12 mouse cellular contexts compared by ENCODE assay signal in the genomic region with DNA sequence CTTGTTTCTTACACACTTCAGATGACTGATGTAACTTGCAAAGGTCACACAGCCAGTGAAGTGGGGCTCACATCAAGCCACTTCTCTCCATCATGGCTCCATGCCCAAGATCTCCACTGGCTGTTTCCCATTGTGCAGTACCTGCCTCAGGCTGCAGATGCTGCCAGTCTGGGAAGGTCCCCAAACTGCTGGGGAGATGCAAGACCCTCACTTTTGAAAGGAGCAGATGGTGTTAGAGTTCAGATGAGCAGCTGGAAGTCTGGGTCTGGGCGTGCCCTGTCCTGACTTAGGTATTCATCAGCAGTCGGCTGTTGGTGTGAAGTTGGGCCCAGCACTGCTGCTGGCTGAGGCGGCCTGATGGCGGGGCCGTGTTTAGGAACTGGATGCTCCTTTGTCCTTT.
DNase-seq lines count a peak whose midpoint lies in the region; ATAC-seq and TF ChIP-seq lines count a peak whose summit lies in the region.
"Had no signal": no experiment of that assay in that cellular context is flagged by ENCODE, and none has a peak within 500 bp of the region (broad histone marks: within the 10 kb centered on the region; RNA-seq: fewer than 3 reads in every experiment).

No protein-coding gene starts in this region.

- no peaks in the 10 kb centered on the region for H3K27me3 ChIP-seq in heart, adult 2 months (ENCODE audit: control insufficient read depth, insufficient read depth, low read length)
- H3K27me3 ChIP-seq in forebrain, embryonic 14.5 days (replicated peaks; ENCODE audit: control insufficient read depth, insufficient read depth, low read length), result no peaks in the 10 kb centered on the region
- no peaks in the 10 kb centered on the region for H3K27me3 ChIP-seq in limb, embryonic 10.5 days (ENCODE audit: low read depth, poor library complexity, severe bottlenecking)
- H3K27me3 ChIP-seq in intestine, postnatal 0 days (replicated peaks; ENCODE audit: control insufficient read depth, insufficient read depth, low read length), result no peaks in the 10 kb centered on the region

- peaks cover 8% of the 10 kb centered on the region for H3K79me2 ChIP-seq in heart, adult 2 months (replicated peaks; ENCODE audit: control insufficient read depth, insufficient read depth, low read length)

- H3K9ac ChIP-seq in heart, adult 2 months (ENCODE audit: low read depth, low read length), result no peak overlapping the region
- peak overlapping the region; percentile 18; the same call in 1 of the 2 replicates for H3K9ac ChIP-seq in forebrain, embryonic 14.5 days (ENCODE audit: low read length)
- no peak overlapping the region for H3K9ac ChIP-seq in intestine, postnatal 0 days (ENCODE audit: low read depth, low read length)
- H3K9ac ChIP-seq: liver, embryonic 14.5 days had no signal

- no peak for TF ChIP-seq CTCF in heart, adult 2 months (IDR thresholded peaks at IDR 0.05)
- TF ChIP-seq CTCF in brain, embryonic 14.5 days (IDR thresholded peaks at IDR 0.05; ENCODE audit: borderline replicate concordance, extremely low read depth, insufficient read depth, insufficient read length), result 0 out of 2 replicates have a peak, but pooled peaks have one; percentile 9
- no peak for TF ChIP-seq CTCF in intestine, postnatal 0 days (IDR thresholded peaks at IDR 0.05; ENCODE audit: low read depth)

- intact Hi-C loops in heart, adult 2 months (cut with DNase I), result loop anchor here (5.0 kb wide), 1 partner anchor 40 kb away; no protein-coding TSS in a partner anchor

- H3K4me1 ChIP-seq in heart, adult 2 months (ENCODE audit: control insufficient read depth, insufficient read depth, low read length), result peaks cover 25% of the 10 kb centered on the region
- H3K4me1 ChIP-seq in forebrain, embryonic 14.5 days (ENCODE audit: control insufficient read depth, insufficient read depth, low read length), result peaks cover 52% of the 10 kb centered on the region
- H3K4me1 ChIP-seq in limb, embryonic 10.5 days, result peaks cover 26% of the 10 kb centered on the region
- H3K4me1 ChIP-seq in intestine, postnatal 0 days (replicated peaks; ENCODE audit: control insufficient read depth, insufficient read depth, low read length), result peaks cover 9% of the 10 kb centered on the region; the same call in 1 of the 2 replicates

- H3K27ac ChIP-seq in heart, adult 2 months, result peak overlapping the region; percentile 9
- H3K27ac ChIP-seq in forebrain, embryonic 14.5 days (ENCODE audit: low read depth, low read length), result 0 out of 2 replicates have a peak overlapping the region, but pooled peaks have one; percentile 33
- 0 out of 2 replicates have a peak overlapping the region, but pooled peaks have one; percentile 5 for H3K27ac ChIP-seq in limb, embryonic 10.5 days
- H3K27ac ChIP-seq in intestine, postnatal 0 days (ENCODE audit: low read depth, low read length), result no peak overlapping the region
- H3K27ac ChIP-seq: liver, embryonic 14.5 days had no signal

- H3K9me3 ChIP-seq in forebrain, embryonic 14.5 days (replicated peaks; ENCODE audit: control insufficient read depth, low read length), result no peaks in the 10 kb centered on the region
- no peaks in the 10 kb centered on the region for H3K9me3 ChIP-seq in limb, embryonic 10.5 days (replicated peaks)
- H3K9me3 ChIP-seq in intestine, postnatal 0 days (ENCODE audit: control insufficient read depth), result no peaks in the 10 kb centered on the region
- H3K9me3 ChIP-seq: G1E had no signal

- 72% methylated on average over 5 of the region's 5 CpGs for WGBS in heart, adult 2 months
- WGBS in forebrain, embryonic 14.5 days, result 33% methylated on average over 5 of the region's 5 CpGs
- WGBS in limb, embryonic 10.5 days, result 29% methylated on average over 5 of the region's 5 CpGs
- 67% methylated on average over 5 of the region's 5 CpGs for WGBS in intestine, postnatal 0 days

- H3K4me2 ChIP-seq in forebrain, embryonic 14.5 days (ENCODE audit: low read length), result no peak overlapping the region
- no peak overlapping the region for H3K4me2 ChIP-seq in intestine, postnatal 0 days (replicated peaks; ENCODE audit: low read depth)

- H3K36me3 ChIP-seq in heart, adult 2 months (ENCODE audit: control insufficient read depth, insufficient read depth, low read length), result no peaks in the 10 kb centered on the region
- no peaks in the 10 kb centered on the region for H3K36me3 ChIP-seq in forebrain, embryonic 14.5 days (ENCODE audit: control insufficient read depth, insufficient read depth, low read length)
- H3K36me3 ChIP-seq in limb, embryonic 10.5 days, result no peaks in the 10 kb centered on the region
- peaks cover 4% of the 10 kb centered on the region; the same call in 1 of the 2 replicates for H3K36me3 ChIP-seq in intestine, postnatal 0 days (ENCODE audit: control insufficient read depth, insufficient read depth)

- no peak for ATAC-seq in forebrain, embryonic 14.5 days
- no peak for ATAC-seq in intestine, postnatal 0 days

- TF ChIP-seq EP300 in heart, adult 2 months (IDR thresholded peaks at IDR 0.05; ENCODE audit: insufficient read depth, low read depth, low read length), result no peak

- DNase-seq in heart, adult 2 months, result no peak
- no peak for DNase-seq in heart, postnatal 4 days
- peak; percentile 64 for DNase-seq in brain, embryonic 14.5 days (ENCODE audit: low read depth)
- peak; percentile 46 for DNase-seq in forebrain, embryonic 14.5 days (ENCODE audit: low spot score)
- no peak for DNase-seq in limb, embryonic 10.5 days (ENCODE audit: low spot score)
- no peak for DNase-seq in testis, postnatal 14 days (ENCODE audit: low spot score)
- no peak for DNase-seq in spleen, adult 12 weeks (ENCODE audit: low spot score)
- DNase-seq: cerebellum, adult 11-12 months; thymus, postnatal 14 days had no signal

- H3K4me3 ChIP-seq in heart, adult 2 months, result no peak overlapping the region
- H3K4me3 ChIP-seq in forebrain, embryonic 14.5 days (ENCODE audit: low read depth, low read length), result no peak overlapping the region
- H3K4me3 ChIP-seq in limb, embryonic 10.5 days, result no peak overlapping the region
- no peak overlapping the region for H3K4me3 ChIP-seq in intestine, postnatal 0 days (ENCODE audit: low read depth, low read length)

- TF ChIP-seq POLR2A in heart, adult 2 months (IDR thresholded peaks at IDR 0.05; ENCODE audit: insufficient read depth, low read depth, low read length), result no peak
- no peak for TF ChIP-seq POLR2A in brain, embryonic 14.5 days (IDR thresholded peaks at IDR 0.05; ENCODE audit: borderline replicate concordance, extremely low read depth, insufficient read depth, insufficient read length, poor library complexity, severe bottlenecking)

Comparison
In these comparisons a context has a peak if more than half of its experiments do, and no peak if none do; other contexts are left out.
1. DNase-seq: peak in brain, embryonic 14.5 days (single experiment) and forebrain, embryonic 14.5 days (single experiment); none in heart, adult 2 months (0 of 2), heart, postnatal 4 days (single experiment), limb, embryonic 10.5 days (single experiment), testis, postnatal 14 days (single experiment) and spleen, adult 12 weeks (single experiment).